Comparison of ENCODE assay signal across 16 mouse cellular contexts in the genomic region with DNA sequence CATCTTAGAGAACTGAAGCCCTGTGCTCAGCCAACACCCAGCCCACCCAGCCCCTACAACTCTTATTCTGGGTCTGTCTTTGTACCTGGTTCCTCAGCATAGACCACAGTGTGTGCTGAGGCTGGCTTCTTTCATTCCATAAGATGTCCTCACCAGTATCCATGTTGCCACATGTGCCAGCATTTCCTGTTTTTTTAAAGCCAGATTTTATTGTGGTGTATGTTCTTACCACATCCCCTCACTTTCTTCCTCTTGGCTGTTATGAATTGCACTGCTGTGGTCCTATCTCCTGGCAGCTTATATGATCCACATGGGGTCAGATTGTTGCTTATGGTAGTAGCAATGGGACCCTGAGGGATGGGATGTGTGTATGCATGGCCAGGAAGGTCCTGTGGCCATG.
"Had no signal": no experiment of that assay in that cellular context is flagged by ENCODE, and none has a peak within 500 bp of the region (broad histone marks: within the 10 kb centered on the region; RNA-seq: fewer than 3 reads in every experiment).

No protein-coding gene starts in this region.

- ATAC-seq: hindbrain, embryonic 16.5 days; inflammation-experienced regulatory T-cells, adult 6 months; intestine, embryonic 15.5 days; intestine, postnatal 0 days had no signal

- DNase-seq: gastrocnemius, adult 2 months; gastrocnemius, postnatal 10 days; gastrocnemius, postnatal 25 days; heart, adult 18-20 months; heart, postnatal 10 days; heart, postnatal 36 days; kidney, adult 18-20 months; kidney, adult 8-10 months; kidney, postnatal 14 days; kidney, postnatal 36 days; liver; liver, embryonic 13.5 days had no signal
